Mouse (Mus musculus): ENCODE data around the gene Ddost.

DNA sequence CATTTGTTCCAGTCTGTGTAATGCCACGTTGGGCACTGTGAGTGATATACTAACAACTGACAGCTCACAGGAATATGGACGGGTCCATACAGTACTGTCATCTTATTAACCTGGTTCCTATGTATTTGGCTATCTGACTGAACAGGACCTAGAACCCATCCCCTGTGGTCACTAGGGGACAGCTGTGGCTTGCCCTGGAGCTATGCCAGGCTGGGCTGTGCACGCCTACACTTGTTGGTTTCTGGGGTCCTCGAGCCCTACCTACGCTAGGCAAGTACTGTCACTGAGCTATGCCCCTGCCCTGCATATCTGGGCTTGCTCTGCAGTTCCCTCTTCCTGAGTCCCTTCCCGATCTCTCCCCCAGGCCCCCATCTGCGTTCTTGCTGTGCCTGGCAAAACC is 17.0 kb downstream of the Ddost start:
- no peak for TF ChIP-seq POLR2A (IDR thresholded peaks at IDR 0.05; ENCODE audit: insufficient read depth, low read length)
- no peak for TF ChIP-seq CTCF (IDR thresholded peaks at IDR 0.05; ENCODE audit: low read depth, low read length)
- no peak for TF ChIP-seq EP300 (IDR thresholded peaks at IDR 0.05; ENCODE audit: insufficient read depth, low read depth, low read length)
